ENCODE assay signal across 17 mouse cellular contexts in the genomic region with DNA sequence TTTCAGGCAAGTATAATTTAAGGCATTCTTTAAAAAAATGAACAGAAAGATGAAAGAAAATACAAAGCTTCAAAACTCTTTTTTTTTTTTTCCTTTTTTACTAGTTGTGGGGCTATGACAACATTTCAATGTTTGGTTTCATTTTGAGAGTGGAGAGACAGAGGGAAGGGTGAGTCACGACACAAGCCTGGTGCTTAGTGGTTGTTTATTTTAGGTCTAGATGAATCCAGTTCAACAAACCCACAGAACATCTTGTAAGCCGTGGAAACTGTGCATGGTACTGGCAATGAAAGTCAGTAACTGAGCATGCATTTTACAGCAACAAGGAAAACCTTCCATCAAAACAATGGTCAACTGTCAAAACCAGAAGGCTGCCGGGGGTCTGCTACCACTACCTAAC. TPM values are rescaled to one million over a fixed set of nuclear protein-coding genes. Genes with fewer than 3 reads are reported as not detected.
DNase-seq lines count a peak whose midpoint lies in the region; ATAC-seq and TF ChIP-seq lines count a peak whose summit lies in the region.
"Had no signal": no experiment of that assay in that cellular context is flagged by ENCODE, and none has a peak within 500 bp of the region (broad histone marks: within the 10 kb centered on the region; RNA-seq: fewer than 3 reads in every experiment).

No protein-coding gene starts in this region.

- WGBS in heart, embryonic 12.5 days, result 66% methylated on average over 3 of the region's 3 CpGs

- ATAC-seq in heart, embryonic 12.5 days (ENCODE audit: insufficient number of reproducible peaks, low FRiP score), result no peak
- ATAC-seq: forebrain, postnatal 0 days; midbrain, embryonic 16.5 days had no signal

- intact Hi-C loops in gastrocnemius, adult 2 months (cut with DNase I), result no loop called here
- intact Hi-C loops in gastrocnemius, postnatal 14 days (cut with DNase I; ENCODE audit: low total_unique reads), result no loop called here
- intact Hi-C loops in heart, postnatal 10 days (cut with DNase I), result no loop called here

- no peaks in the 10 kb centered on the region for H3K36me3 ChIP-seq in heart, embryonic 12.5 days
- H3K36me3 ChIP-seq: kidney, embryonic 15.5 days; neural tube, embryonic 12.5 days had no signal

- H3K27ac ChIP-seq in gastrocnemius, adult 2 months, result peak overlapping the region; percentile 31
- H3K27ac ChIP-seq in heart, embryonic 12.5 days (ENCODE audit: poor library complexity, severe bottlenecking), result no peak overlapping the region
- H3K27ac ChIP-seq: kidney, embryonic 15.5 days; neural tube, embryonic 12.5 days had no signal

- H3K9ac ChIP-seq in heart, embryonic 12.5 days, result no peak overlapping the region
- H3K9ac ChIP-seq: forebrain, postnatal 0 days; kidney, embryonic 15.5 days; neural tube, embryonic 12.5 days had no signal

- no peaks in the 10 kb centered on the region for H3K27me3 ChIP-seq in heart, embryonic 12.5 days (replicated peaks)
- H3K27me3 ChIP-seq: kidney, embryonic 15.5 days; neural tube, embryonic 12.5 days had no signal

- no peak for DNase-seq in gastrocnemius, adult 2 months
- no peak for DNase-seq in gastrocnemius, postnatal 14 days
- peak; percentile 45 to 48 for DNase-seq in right cerebral cortex, adult 2 months (ENCODE audit: low spot score in 2 of 2)
- DNase-seq in right cerebral cortex, postnatal 4 days, result no peak
- DNase-seq in layer of hippocampus, adult 9-11 months, result peak; percentile 64
- peak; percentile 52 for DNase-seq in telencephalon, adult 2 months (ENCODE audit: low read depth, low spot score)
- DNase-seq in heart, postnatal 10 days, result no peak
- DNase-seq: cerebellum, adult 18-20 months; embryo, embryonic 11 days; forebrain, postnatal 0 days had no signal

- H3K4me3 ChIP-seq in gastrocnemius, adult 2 months, result no peak overlapping the region
- H3K4me3 ChIP-seq in heart, embryonic 12.5 days, result no peak overlapping the region
- H3K4me3 ChIP-seq: erythroblast, embryonic 14.5 days; kidney, embryonic 15.5 days; neural tube, embryonic 12.5 days had no signal

- no peak overlapping the region for H3K4me2 ChIP-seq in heart, embryonic 12.5 days
- H3K4me2 ChIP-seq: kidney, embryonic 15.5 days; liver, embryonic 11.5 days; neural tube, embryonic 12.5 days had no signal

- TF ChIP-seq CTCF in gastrocnemius, adult 2 months (IDR thresholded peaks at IDR 0.05), result no peak

- no peaks in the 10 kb centered on the region for H3K9me3 ChIP-seq in heart, embryonic 12.5 days (replicated peaks)
- H3K9me3 ChIP-seq: kidney, embryonic 15.5 days; neural tube, embryonic 12.5 days had no signal

- H3K4me1 ChIP-seq in heart, embryonic 12.5 days (replicated peaks), result no peaks in the 10 kb centered on the region

RNA-seq across cellular contexts. Expression of a gene that starts 31.0 kb away (rescaled TPM):
- total RNA-seq in gastrocnemius, adult 2 months (2021), result 1 to 10 TPM; 2.7 to 2.8 TPM
- 10 to 100 TPM; 19.8 to 21.6 TPM for total RNA-seq in gastrocnemius, postnatal 14 days (2021)
- 10 to 100 TPM; 23.2 to 24.0 TPM for total RNA-seq in heart, postnatal 10 days (2021)
- 1.1 and 1.4 TPM in 2 replicates for polyA plus RNA-seq in heart, embryonic 12.5 days (2016; fragmentation: Nextera tagmentation; extraction: Ambion mirVana)
- total RNA-seq: MEL had no signal

RNA-seq across cellular contexts. Expression of a gene that starts 57.8 kb away (rescaled TPM):
- total RNA-seq in gastrocnemius, adult 2 months (2021), result not detected
- total RNA-seq in gastrocnemius, postnatal 14 days (2021), result under 1 TPM in 1 of 2 experiments, not detected in 1; 0.08 TPM
- total RNA-seq in heart, postnatal 10 days (2021), result under 1 TPM; 0.12 to 0.17 TPM
- 0.06 TPM in 2 replicates for polyA plus RNA-seq in heart, embryonic 12.5 days (2016; fragmentation: Nextera tagmentation; extraction: Ambion mirVana)
- total RNA-seq: MEL had no signal
- polyA plus RNA-seq: erythroblast, embryonic 14.5 days had no signal

Comparison
In these comparisons a context has a peak if more than half of its experiments do, and no peak if none do; other contexts are left out.
1. DNase-seq: peak in right cerebral cortex, adult 2 months (2 of 2), layer of hippocampus, adult 9-11 months (single experiment) and telencephalon, adult 2 months (single experiment); none in gastrocnemius, adult 2 months (single experiment), gastrocnemius, postnatal 14 days (single experiment), right cerebral cortex, postnatal 4 days (single experiment) and heart, postnatal 10 days (0 of 2).
2. RNA of a gene that starts 31.0 kb away (total RNA-seq): 23.2 to 24.0 TPM in heart, postnatal 10 days and 19.8 to 21.6 TPM in gastrocnemius, postnatal 14 days; 2.7 to 2.8 TPM in gastrocnemius, adult 2 months; every median in the first group is over 4 times any median in the second.